Mouse (Mus musculus): ENCODE results near the gene Hebp1.

DNA sequence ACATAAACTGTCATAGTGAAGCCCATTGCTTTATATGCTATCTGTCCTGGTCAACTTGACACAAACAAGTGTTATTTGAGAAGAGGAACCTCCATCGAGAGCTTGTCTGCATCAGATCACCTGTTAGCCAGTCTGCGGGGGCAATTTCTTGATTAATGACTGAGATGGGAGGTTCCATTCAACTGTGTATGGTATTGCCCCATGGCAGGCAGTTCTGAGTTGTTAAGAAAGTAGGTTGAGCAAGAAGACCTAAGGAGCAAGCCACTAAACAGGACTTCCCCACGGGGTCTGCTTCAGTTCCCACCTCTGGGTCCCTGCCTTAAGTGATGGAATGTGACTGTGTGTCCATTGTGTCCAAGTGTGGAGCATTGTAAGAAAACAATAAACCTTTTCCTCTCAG is 28.6 kb downstream of the Hebp1 start:
- TF ChIP-seq POLR2A (IDR thresholded peaks at IDR 0.05; ENCODE audit: low read depth, low read length) (no peak), CTCF (IDR thresholded peaks at IDR 0.05; ENCODE audit: extremely low read depth, insufficient read depth, insufficient read length, insufficient replicate concordance) (no peak)

Measured in spleen, adult 2 months (tissue).